Mouse (Mus musculus) left cerebral cortex, adult 9 months (tissue): ENCODE measurements around the gene Gja5.
A peak's percentile ranks its signal among the peaks of the same experiment; 100 is the strongest.

Experiments
- DNase-seq, 2 experiments: peaks; one replicate each; pipeline ENCODE4 v3.0.0; 2022; ENCODE audit warnings: low spot score in 2 of 2

The Gja5 gene

DNA sequence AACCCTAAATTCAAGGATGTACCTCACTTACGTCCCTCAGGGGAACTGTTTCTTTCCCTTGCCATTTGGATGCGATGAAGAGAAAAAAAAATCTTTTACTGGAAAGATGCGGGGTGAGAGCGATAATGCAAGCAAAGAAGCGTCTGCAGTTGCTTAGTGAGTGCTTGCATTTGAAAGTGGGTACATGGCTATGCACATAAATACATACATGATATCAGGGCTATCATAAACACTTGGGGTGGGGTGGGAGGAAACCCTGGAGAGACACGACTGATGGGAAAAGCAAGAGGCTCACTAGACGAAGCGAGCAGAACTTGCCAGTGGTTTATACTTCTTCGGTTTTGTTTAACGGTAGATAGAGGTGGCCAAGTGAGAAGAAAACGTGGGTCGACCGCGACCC is at the start of gene Gja5:
Gene Gja5 (plus strand): TSS at position 301 of the 400 bp plus-strand sequence.
- DNase-seq: no peak

DNA sequence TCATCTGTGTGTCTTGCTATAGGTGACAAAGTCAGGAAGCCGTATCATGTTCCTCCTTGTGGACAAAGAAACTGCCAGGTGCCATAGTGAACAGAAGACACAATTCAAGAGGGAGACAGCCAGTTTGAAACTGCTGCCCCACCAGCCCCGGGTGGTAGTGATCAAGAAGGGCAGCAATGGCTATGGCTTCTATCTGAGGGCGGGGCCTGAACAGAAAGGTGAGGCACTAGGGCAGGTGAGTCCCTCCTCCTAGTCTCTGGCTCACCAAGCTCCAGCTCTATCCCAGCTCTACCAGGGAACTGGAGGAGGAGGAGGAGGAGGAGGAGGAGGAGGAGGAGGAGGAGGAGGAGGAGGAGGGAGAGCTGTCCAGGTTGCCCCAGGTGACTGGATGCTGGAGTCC is 48.7 kb upstream of the Gja5 start:
- no peak for DNase-seq

GRCm38 (mm10) chr3:96860498-96860897 is 44.0 kb upstream of the Gja5 start:
- no peak for DNase-seq

- no peak for DNase-seq
These were observed 36.6 kb upstream of the Gja5 start for GRCm38 (mm10) chr3:96867863-96868262.

GRCm38 (mm10) chr3:96868566-96868965 is 35.9 kb upstream of the Gja5 start:
- DNase-seq: no peak

- DNase-seq: no peak
These were observed 35.4 kb upstream of the Gja5 start for GRCm38 (mm10) chr3:96869091-96869490.

GRCm38 (mm10) chr3:96870270-96870669 is 34.2 kb upstream of the Gja5 start:
- no peak for DNase-seq

DNA sequence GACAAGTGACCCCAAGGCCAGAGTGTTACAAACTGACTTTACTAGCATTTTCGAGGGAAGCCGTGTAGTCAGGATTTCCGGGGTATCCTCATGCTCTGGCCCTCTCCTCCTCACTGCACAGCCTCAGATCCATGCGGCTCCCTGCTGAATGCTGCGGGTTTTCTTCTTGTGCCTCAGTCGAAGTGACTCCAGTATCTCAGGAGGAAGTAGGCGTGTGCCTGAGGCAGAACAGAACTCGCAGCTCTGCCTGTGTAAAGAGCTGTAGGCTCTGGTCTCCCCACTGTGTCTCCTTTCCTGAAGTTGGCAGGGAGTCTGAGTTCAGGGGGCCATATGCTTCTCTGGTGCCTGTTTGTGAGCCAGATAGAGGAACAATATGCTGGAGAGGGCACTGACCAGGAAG is 33.4 kb upstream of the Gja5 start:
- no peak for DNase-seq

- no peak for DNase-seq
These were observed 32.0 kb upstream of the Gja5 start for GRCm38 (mm10) chr3:96872501-96872900.

- DNase-seq: no peak
These were observed 29.5 kb upstream of the Gja5 start for GRCm38 (mm10) chr3:96874808-96875571.

GRCm38 (mm10) chr3:96879536-96879935 is 25.0 kb upstream of the Gja5 start:
- no peak for DNase-seq

DNA sequence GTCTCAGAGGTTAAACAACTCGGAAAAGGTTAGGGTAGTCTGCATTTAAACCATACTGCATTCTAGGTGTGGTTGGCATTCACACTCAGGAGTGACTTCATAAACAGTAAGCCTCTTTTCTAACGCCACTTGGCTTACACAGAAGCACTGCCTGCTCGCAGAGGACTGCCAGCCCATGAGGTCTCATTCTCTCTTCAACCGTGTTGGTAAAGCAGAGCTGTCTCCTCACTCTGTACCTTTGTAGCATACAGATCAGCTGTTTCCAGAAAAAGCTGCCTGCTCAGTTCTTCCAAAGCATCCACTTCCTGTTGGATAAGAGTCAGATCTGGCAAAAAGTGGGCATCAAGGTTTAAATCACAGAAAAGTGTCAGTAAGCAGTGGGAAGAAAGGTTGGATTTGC is 24.1 kb upstream of the Gja5 start:
- no peak for DNase-seq

DNA sequence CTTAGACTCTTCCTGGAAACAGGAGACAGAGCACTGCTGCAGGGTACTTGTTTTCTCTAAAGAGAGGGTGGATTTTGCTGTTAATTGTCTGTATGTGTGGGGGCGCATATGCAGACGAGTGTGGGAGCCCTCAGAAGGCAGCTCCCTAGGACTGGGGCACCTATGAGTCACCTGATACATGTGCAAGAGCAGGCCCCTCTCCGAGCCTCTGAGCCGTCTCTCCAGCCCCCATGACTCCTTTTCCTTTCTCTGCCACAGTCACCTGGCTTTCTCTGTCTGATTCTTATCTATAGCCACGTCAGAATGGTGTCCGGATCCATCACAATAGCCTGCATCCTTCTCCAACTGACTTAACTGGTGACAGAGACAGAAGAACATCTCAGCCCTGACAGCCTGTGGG is 22.9 kb upstream of the Gja5 start:
- DNase-seq: peak in 1 of 2 experiments; percentile 42

DNA sequence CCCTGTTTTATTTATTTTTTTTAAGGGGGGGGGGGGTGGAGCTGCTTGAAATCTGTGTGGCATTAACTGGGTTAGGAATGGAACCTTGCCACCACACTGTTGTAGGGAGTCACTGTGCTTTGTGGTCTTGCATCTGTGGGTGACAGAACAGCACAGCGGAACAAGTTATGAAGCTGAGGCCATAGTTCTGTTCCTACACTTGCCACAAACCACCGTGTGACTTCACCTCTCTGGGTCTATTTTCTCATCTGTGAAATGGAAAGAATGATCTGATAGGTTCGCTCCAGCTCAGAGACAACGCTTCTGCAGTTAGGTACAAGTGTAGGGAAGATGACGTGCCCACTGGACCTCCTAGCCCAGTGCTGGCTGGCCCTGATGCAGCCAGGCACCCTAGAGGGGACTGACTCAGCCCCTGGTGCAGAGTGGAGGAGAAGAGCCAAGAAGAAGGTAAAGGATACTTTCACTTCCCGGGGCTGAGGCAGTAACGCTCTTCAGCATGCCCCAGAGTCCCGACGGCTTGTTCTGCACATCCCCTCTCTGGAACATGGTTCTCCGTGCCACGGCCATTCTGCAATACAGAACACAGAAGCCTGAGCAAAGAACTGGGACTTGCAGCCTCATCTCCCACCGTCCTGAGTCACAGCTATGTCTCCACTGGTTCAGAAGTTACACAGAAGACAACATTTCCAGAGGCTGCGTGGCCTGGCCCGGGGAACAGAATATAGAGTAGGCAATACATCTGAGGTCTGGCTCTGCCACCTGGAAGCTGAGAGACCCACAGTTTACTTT is 22.2 kb upstream of the Gja5 start:
- no peak for DNase-seq

DNA sequence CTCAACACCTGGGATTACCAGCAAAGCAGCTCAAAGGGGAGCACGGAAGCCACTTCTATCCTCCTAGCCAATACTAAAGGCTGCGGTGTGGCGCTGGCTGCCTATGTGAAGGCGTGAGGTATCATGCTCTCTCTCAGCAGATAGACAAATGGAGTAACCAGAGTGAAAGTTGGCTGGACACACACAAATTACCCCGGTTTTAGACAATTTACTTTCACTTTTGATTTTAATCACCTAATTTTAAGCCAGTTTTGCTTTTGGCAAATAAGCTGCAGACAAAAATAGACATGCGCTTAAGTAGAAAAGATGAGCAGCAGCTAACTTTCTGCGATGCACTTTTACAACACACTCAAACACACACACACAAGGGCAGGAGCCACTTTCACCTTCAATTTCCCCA is 20.8 kb upstream of the Gja5 start:
- no peak for DNase-seq

DNA sequence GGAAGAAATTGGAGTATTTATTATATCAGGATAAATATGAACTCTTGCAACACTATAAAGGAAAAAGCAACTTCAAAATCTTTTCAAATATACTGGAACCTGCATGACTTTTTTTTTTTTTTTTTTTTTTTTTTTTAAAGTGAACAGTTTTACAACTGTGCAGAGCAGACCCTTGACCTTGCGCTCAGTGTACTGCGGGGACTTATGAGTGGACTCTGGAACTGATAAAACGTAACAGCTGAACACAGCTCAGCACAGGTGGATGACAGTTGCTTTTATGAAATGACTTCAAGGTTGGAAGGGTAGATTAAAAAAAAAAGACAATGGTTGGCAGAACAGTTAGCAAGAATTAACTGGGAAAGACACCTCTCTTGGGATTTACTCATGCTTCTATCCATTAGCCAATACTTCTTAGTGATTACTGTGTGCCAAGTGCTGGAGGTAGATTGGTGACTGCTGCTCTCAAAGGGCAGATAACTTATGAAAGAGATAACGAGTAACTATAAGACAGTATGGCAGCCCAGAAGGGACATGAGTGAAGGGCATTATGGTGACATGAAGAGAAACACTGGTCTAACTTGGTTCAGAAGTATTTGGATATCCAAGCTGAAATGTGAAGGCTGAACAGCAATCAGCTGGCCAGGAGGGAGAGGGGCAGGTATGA is 2.0 kb upstream of the Gja5 start:
- DNase-seq: no peak

DNA sequence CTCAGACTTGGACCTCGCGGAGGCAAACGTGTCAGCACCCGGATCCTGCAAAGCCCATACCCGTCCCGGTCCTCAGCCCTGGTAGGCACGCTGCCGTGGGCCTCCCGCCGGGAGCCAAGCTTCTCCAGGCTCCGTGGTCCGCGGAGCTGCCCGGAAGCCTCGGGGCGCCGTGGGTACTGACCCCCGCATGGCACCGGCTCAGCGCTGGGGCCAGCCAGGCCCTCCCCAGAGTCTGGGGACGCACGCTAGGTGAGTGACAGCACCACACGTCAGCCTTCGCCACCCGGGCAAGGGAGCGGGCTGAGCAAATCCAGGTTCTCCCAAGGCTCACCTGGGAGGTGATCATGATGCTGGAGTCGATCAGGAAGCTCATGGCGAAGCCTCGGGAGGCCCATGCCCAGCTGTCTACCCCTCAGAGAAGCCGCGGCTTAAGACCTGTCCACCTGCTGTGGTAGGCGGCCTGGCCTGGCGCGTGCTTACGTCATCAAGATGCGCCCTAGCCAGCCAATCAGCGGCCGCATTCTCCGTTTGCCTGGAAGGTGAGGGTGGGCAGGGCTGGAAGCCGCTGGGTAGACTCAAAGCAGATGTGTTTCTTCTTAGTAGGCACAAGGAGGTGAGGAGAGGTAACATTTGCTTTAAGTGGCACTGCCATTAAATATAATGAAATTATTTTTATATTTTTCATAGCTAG is 503 bp downstream of the Gja5 start, which contains the start of gene Gpr89:
Gene Gpr89 (minus strand): TSS at position 496 of the 691 bp plus-strand sequence.
- peak; percentile 84 to 95 for DNase-seq

DNA sequence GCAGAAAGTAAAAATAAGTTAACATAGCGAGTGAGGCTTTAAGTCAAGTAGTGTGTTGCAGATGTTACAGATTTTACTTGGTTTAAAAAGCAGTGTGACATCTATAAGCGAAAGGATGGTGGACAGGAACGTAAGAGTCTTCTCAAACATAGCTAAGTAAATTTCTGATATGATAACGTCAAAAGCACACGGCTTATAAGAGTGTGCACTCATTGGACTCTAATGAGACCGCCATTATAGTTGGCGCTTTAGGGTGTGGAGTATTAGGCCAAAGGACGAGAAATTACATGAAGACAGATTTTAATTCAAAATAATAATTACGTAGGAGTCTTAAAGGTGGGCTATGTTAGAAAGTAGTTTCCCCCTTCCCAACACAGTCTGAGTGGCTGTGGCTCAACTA is 1.1 kb downstream of the Gja5 start:
- DNase-seq: no peak

DNA sequence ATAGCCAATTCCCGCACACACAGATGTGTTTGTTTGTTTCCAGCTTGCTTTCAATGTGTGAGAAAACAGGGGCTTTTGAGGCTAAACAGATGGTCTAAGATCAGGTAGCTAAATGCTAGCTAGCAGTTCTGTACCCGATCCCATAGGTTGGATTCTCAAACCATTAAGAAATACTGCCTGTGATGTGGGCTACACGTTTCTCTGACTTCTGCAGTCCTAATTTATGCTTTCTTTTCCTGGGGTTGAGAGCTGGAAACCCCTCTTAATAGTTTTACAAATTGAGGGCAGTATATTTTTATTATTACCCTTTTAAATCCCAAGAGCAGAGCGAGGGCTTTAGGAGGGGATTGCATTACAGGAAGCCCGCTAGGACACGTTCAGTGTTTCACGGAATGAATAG is 16.5 kb downstream of the Gja5 start:
- no peak for DNase-seq

- DNase-seq: no peak
These were observed 20.1 kb downstream of the Gja5 start for GRCm38 (mm10) chr3:96924631-96925030.

DNA sequence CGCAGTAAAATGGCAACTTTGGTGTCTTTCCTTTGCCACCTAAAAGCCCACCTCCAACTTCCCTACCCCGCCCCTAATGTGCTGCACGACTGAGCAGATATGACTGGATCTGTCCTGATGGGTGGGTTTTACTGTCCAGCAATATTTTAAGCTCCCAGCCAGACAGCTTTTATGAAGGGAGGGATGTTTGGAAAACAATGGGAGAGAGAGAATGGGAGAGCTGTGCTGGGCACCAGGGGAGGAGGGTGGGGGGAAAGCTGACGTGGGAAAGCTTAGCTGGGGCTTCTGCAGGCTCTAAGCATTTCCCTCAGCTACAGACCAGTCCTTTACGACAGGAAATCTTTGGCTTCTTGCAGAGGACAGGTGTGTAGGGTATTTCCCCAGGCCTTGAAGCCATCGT is 21.4 kb downstream of the Gja5 start, which contains the start of gene Gja8:
Gene Gja8 (minus strand): TSS at position 101 of the 400 bp plus-strand sequence.
- no peak for DNase-seq

DNA sequence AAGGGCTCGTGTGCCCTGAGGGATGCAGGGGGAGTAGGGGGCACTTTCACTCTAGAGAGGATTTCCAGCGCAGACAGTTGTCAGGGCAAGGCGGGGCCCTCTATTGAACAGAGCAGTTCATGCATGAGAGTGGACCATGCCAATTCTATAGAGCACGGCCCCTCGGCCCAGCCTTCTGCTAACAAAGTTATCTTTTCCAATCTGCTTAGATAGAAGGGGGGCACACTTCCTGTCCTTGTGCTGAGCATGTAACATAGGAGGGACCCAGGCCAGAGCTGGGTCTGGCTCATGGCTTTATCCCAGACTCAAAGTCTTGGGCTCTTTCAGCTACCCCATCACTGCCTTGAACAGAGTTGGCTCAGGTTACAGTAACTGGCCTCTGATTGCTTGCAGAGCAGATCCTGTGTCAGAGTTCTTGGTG is 26.8 kb downstream of the Gja5 start:
- no peak for DNase-seq
